Mouse (Mus musculus) limb, embryonic 10.5 days (tissue): Measurements from ENCODE around the gene Tars. TPM values are rescaled to one million over a fixed set of nuclear protein-coding genes. Genes with fewer than 3 reads are reported as not detected.

Experiments
- DNase-seq: peaks from one replicate; pipeline ENCODE4 v3.0.0-alpha.2; 2017; ENCODE audit warnings: low spot score
- H3K27ac ChIP-seq: fragments of 300-500 bp; sonication (generic); 2 replicates; pipeline ENCODE4 v1.5.1; 2016; ENCODE audit warnings: mild to moderate bottlenecking
- H3K27me3 ChIP-seq: fragments of 300-500 bp; sonication (generic); 2 replicates; pipeline ENCODE4 v1.6.1; 2016; ENCODE audit warnings: low read depth, mild to moderate bottlenecking; ENCODE audit not compliant: poor library complexity, severe bottlenecking
- H3K36me3 ChIP-seq: fragments of 300-500 bp; sonication (generic); 2 replicates; pipeline ENCODE4 v1.6.1; 2016; ENCODE audit warnings: mild to moderate bottlenecking, moderate library complexity
- H3K4me1 ChIP-seq: fragments of 300-500 bp; sonication (generic); 2 replicates; pipeline ENCODE4 v1.6.1; 2016
- H3K4me3 ChIP-seq: fragments of 300-500 bp; sonication (generic); 2 replicates; pipeline ENCODE4 v1.5.1; 2016; ENCODE audit warnings: mild to moderate bottlenecking, moderate library complexity
- H3K9me3 ChIP-seq: fragments of 300-500 bp; sonication (generic); replicated peaks from 2 replicates; pipeline ENCODE4 v1.6.1; 2016; ENCODE audit warnings: mild to moderate bottlenecking
- WGBS: fragments of 180-500 bp; shearing (Covaris S2); methylation state at CpG from one replicate; pipeline ENCODE4 v1.1.7; 2016; 5-methylcytosine and 5-hydroxymethylcytosine counted together
- polyA plus RNA-seq: library from polyadenylated mRNA; unstranded; fragments of >200 nt; fragmentation: Nextera tagmentation; extraction: Ambion mirVana; gene quantifications from 2 replicates; pipeline ENCODE4 v1.2.1, GENCODE M21; 2016

Tars gene
- polyA plus RNA-seq, 1 experiment from 2014 or later: 78.7 TPM

- DNase-seq: no peak
- Histone ChIP-seq H3K4me3 (no peak overlapping the region), H3K36me3 (no peaks in the 10 kb centered on the region), H3K27me3 (no peaks in the 10 kb centered on the region), H3K4me1 (0 out of 2 replicates have a peak, but pooled peaks cover 2% of the 10 kb centered on the region), H3K9me3 (no peaks in the 10 kb centered on the region), H3K27ac (no peak overlapping the region)
- 33% methylated on average over 3 of the region's 3 CpGs for WGBS
Observed at GRCm38 (mm10) chr15:11355865-11356264, 43.6 kb downstream of the Tars start.

- Histone ChIP-seq H3K36me3 (no peaks in the 10 kb centered on the region), H3K9me3 (no peaks in the 10 kb centered on the region), H3K4me1 (no peaks in the 10 kb centered on the region), H3K4me3 (no peak overlapping the region), H3K27ac (no peak overlapping the region), H3K27me3 (no peaks in the 10 kb centered on the region)
- DNase-seq: no peak
- 92% methylated on average over 7 of the region's 7 CpGs for WGBS
Observed at GRCm38 (mm10) chr15:11339467-11340180, 59.8 kb downstream of the Tars start.
